Comparison of ENCODE assay signal across 9 mouse cellular contexts in genomic region chrX:142490093-142490717, GRCm38 (mm10).
A peak's percentile ranks its signal among the peaks of the same experiment; 100 is the strongest.
DNase-seq lines count a peak whose midpoint lies in the region; ATAC-seq and TF ChIP-seq lines count a peak whose summit lies in the region.
"Had no signal": no experiment of that assay in that cellular context is flagged by ENCODE, and none has a peak within 500 bp of the region (broad histone marks: within the 10 kb centered on the region; RNA-seq: fewer than 3 reads in every experiment).

No protein-coding gene starts in this region.

- WGBS in heart, embryonic 11.5 days (ENCODE audit: insufficient replicate concordance), result 59% methylated on average over 8 of the region's 8 CpGs
- 53% methylated on average over 8 of the region's 8 CpGs for WGBS in lung, adult 2 months
- 71% methylated on average over 8 of the region's 8 CpGs for WGBS in midbrain, embryonic 11.5 days
- 67% methylated on average over 8 of the region's 8 CpGs for WGBS in hindbrain, embryonic 16.5 days

- no peak overlapping the region for H3K4me2 ChIP-seq in heart, embryonic 11.5 days
- no peak overlapping the region for H3K4me2 ChIP-seq in midbrain, embryonic 11.5 days
- no peak overlapping the region for H3K4me2 ChIP-seq in hindbrain, embryonic 16.5 days (ENCODE audit: low read length)

- no peak overlapping the region for H3K4me3 ChIP-seq in heart, embryonic 11.5 days (ENCODE audit: low read depth, low read length)
- H3K4me3 ChIP-seq in lung, adult 2 months (replicated peaks; ENCODE audit: extremely low read depth, low read depth, low read length), result no peak overlapping the region
- H3K4me3 ChIP-seq in midbrain, embryonic 11.5 days (ENCODE audit: low read depth, low read length), result no peak overlapping the region
- H3K4me3 ChIP-seq in hindbrain, embryonic 16.5 days (ENCODE audit: low read length), result no peak overlapping the region
- H3K4me3 ChIP-seq: heart, adult 2 months had no signal

- no peak for TF ChIP-seq POLR2A in lung, adult 2 months (IDR thresholded peaks at IDR 0.05; ENCODE audit: borderline replicate concordance, extremely low read depth, low read depth, low read length)

- intact Hi-C loops in heart, postnatal 14 days (cut with DNase I), result no loop called here

- no peaks in the 10 kb centered on the region for H3K36me3 ChIP-seq in heart, embryonic 11.5 days (ENCODE audit: control insufficient read depth, insufficient read depth, low read length)
- no peaks in the 10 kb centered on the region for H3K36me3 ChIP-seq in midbrain, embryonic 11.5 days (ENCODE audit: control insufficient read depth, insufficient read depth, low read length)
- H3K36me3 ChIP-seq in hindbrain, embryonic 16.5 days (ENCODE audit: control insufficient read depth, insufficient read depth, low read length), result no peaks in the 10 kb centered on the region

- no peaks in the 10 kb centered on the region for H3K9me3 ChIP-seq in heart, embryonic 11.5 days (replicated peaks; ENCODE audit: control insufficient read depth, low read length)
- H3K9me3 ChIP-seq in midbrain, embryonic 11.5 days (ENCODE audit: control insufficient read depth, low read length), result no peaks in the 10 kb centered on the region
- H3K9me3 ChIP-seq in hindbrain, embryonic 16.5 days (ENCODE audit: control insufficient read depth, low read length), result no peaks in the 10 kb centered on the region

- DNase-seq in heart, postnatal 14 days, result peak; percentile 8 to 12
- DNase-seq in 3T3-L1 (ENCODE audit: low read depth, low spot score) (peak; percentile 92), adipocyte (ENCODE audit: low spot score) (peak; percentile 60)
- peak; percentile 15 for DNase-seq in lung, adult 2 months
- DNase-seq in midbrain, embryonic 11.5 days (ENCODE audit: low spot score, missing footprints), result no peak
- no peak for DNase-seq in thymus, postnatal 4 days

- no peaks in the 10 kb centered on the region for H3K27me3 ChIP-seq in heart, embryonic 11.5 days (ENCODE audit: control insufficient read depth, insufficient read depth, low read length)
- no peaks in the 10 kb centered on the region; the same call in none of the 2 replicates for H3K27me3 ChIP-seq in midbrain, embryonic 11.5 days (ENCODE audit: control insufficient read depth, insufficient read depth, low read length)
- H3K27me3 ChIP-seq in hindbrain, embryonic 16.5 days (replicated peaks; ENCODE audit: control insufficient read depth, insufficient read depth, low read length), result peaks cover 3% of the 10 kb centered on the region; the same call in 1 of the 2 replicates

- no peak for TF ChIP-seq CTCF in lung, adult 2 months (IDR thresholded peaks at IDR 0.05; ENCODE audit: insufficient read depth, low read length)

- no peak overlapping the region for H3K27ac ChIP-seq in heart, embryonic 11.5 days (ENCODE audit: low read depth, low read length)
- no peak overlapping the region for H3K27ac ChIP-seq in midbrain, embryonic 11.5 days (ENCODE audit: low read depth, low read length)
- no peak overlapping the region for H3K27ac ChIP-seq in hindbrain, embryonic 16.5 days (ENCODE audit: low read depth, low read length)
- H3K27ac ChIP-seq: heart, adult 2 months had no signal

- H3K9ac ChIP-seq in heart, embryonic 11.5 days (ENCODE audit: low read depth, low read length), result no peak overlapping the region
- no peak overlapping the region for H3K9ac ChIP-seq in midbrain, embryonic 11.5 days (ENCODE audit: low read length)
- H3K9ac ChIP-seq in hindbrain, embryonic 16.5 days (ENCODE audit: low read depth, low read length), result no peak overlapping the region

- H3K4me1 ChIP-seq in heart, embryonic 11.5 days (ENCODE audit: control insufficient read depth, insufficient read depth, low read length), result no peaks in the 10 kb centered on the region
- no peaks in the 10 kb centered on the region for H3K4me1 ChIP-seq in lung, adult 2 months (ENCODE audit: control insufficient read depth, insufficient read depth, low read length)
- H3K4me1 ChIP-seq in midbrain, embryonic 11.5 days (ENCODE audit: control insufficient read depth, insufficient read depth, low read length), result no peaks in the 10 kb centered on the region
- no peaks in the 10 kb centered on the region for H3K4me1 ChIP-seq in hindbrain, embryonic 16.5 days (ENCODE audit: control insufficient read depth, insufficient read depth, low read depth, low read length)

- no peak for ATAC-seq in heart, embryonic 11.5 days (replicated peaks; ENCODE audit: insufficient number of reproducible peaks, low FRiP score, low TSS enrichment)
- no peak for ATAC-seq in midbrain, embryonic 11.5 days (ENCODE audit: low FRiP score)
- ATAC-seq in hindbrain, embryonic 16.5 days, result no peak

Comparison
In these comparisons a context has a peak if more than half of its experiments do, and no peak if none do; other contexts are left out.
1. DNase-seq: peak in heart, postnatal 14 days (2 of 2), 3T3-L1 (single experiment), adipocyte (single experiment) and lung, adult 2 months (single experiment); none in midbrain, embryonic 11.5 days (single experiment) and thymus, postnatal 4 days (single experiment).